Mouse (Mus musculus) kidney, adult 11 months (tissue): ENCODE data around the gene Plekha8.

Source experiments
- DNase-seq: peaks from one replicate; pipeline ENCODE4 v3.0.0; 2022

Plekha8 gene

DNA sequence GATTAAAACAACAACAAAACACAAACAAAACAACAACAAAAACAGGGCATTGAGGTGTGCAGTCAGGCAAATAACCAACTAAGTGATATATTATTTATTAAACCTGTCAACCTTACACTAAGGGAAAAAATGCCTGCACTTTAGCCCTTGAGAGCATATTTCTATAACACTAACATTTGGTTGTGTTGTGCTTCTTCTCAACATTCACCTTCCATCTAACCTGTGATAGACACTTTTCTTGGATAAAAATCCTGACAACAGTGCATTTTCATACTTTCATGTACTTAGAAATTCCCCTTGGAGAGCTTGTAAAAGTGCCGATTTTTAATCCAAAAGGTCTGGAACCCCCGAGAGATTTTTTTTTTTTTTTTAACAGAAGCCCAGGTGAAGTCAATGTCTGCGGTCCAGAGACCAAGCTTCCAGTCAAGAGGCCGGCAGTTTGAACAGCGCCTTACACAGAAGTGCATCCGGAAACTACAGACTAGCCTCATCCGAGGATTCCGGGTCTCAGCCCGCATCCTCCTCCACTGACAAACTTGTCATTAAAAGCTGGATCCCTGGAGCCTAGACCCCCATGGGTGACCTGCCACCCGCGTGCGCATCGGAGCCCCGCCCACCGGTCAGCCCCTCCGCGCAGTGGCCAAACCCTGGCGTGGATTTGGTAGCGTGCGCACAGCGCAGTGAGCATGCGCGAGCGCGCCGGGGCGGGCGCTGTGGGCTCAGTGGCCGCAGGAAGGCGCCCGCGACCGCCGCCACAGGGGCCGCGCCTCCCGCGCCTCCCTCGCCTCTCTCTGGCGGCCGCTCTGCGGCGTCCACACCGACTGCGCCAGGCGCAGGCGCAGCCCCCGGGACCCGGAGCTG, at the start of gene Plekha8:
Gene Plekha8 (plus strand): TSS at position 643 of the 861 bp plus-strand sequence.
- DNase-seq = peak; percentile 90

- no peak for DNase-seq
These were observed 46.4 kb upstream of the Plekha8 start for GRCm38 (mm10) chr6:54548314-54549019.

- DNase-seq = no peak
These were observed 45.6 kb upstream of the Plekha8 start for GRCm38 (mm10) chr6:54549311-54549710.

- no peak for DNase-seq
These were observed 44.0 kb upstream of the Plekha8 start for GRCm38 (mm10) chr6:54550801-54551323.

DNA sequence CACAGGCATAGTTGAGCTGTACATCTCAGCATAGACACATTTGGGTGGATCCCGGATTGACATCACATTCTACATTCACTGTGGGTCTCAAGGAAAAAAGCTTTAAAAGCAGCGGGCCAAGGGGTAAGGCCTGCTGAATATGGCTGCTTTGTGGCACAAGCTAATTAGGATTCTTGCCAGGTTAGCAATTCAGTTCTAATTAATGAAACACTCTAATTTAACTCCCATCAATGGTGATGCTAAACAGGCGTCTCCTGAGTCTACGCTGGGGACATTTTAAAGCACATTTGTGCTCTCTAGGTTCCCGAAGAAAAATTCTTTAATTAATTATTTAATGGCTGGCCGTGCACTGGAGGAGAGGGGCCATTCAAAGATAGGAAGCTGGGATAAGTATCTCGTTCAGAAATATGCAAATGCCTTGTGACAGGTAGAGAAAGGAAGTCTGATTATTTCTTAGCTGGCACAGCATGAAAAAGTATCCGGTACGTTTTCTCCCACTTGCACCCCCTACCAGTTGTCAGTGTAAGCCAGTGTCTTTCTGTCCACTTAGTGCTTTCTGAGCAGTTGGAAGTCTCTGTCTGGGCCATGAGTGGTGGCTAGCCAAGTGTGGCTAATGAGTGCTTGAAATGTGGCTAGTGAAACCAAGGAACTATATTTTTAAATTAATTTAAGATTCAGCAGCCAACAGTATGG, 42.0 kb upstream of the Plekha8 start:
- DNase-seq = no peak

- no peak for DNase-seq
These were observed 41.3 kb upstream of the Plekha8 start for GRCm38 (mm10) chr6:54553632-54554031.

- no peak for DNase-seq
These were observed 40.4 kb upstream of the Plekha8 start for GRCm38 (mm10) chr6:54554341-54555110.

DNA sequence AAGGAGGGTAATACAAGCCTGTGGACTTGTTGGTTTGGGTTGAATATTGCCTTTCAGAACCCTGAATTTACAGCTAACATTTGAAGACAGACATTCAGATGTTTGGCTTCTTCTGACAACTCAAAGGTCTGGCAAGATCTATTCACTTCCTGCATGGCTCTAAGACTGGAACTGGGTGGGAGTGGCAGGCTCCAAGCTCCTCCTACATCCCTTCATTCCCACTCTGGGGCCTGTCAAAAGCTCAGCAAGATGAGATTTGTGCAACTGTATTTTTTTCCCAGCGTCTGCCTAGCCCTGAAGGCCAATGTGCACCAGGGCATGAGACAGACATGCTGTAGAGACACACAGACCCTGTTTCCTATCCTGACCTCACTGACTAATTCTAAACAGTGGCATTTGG, 39.1 kb upstream of the Plekha8 start:
- DNase-seq = no peak

DNA sequence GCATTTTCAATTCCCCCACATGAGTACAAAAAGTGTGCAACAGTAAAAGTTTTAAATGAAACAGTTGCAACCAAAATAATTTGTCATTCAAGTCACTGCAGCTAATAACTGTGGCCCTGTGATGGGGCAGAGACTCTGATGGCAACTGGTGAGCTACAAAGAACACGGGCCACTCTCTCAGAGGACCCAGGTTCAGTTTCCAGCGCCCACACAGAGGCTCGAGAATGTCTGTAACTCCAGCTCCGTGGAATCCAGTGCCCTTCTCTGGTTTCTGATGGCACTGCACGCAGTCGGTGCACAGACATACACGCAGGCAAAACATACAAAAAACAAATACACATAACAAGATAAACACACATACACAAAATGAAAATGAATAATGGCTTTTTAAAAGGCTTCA, 37.2 kb upstream of the Plekha8 start:
- no peak for DNase-seq

DNA sequence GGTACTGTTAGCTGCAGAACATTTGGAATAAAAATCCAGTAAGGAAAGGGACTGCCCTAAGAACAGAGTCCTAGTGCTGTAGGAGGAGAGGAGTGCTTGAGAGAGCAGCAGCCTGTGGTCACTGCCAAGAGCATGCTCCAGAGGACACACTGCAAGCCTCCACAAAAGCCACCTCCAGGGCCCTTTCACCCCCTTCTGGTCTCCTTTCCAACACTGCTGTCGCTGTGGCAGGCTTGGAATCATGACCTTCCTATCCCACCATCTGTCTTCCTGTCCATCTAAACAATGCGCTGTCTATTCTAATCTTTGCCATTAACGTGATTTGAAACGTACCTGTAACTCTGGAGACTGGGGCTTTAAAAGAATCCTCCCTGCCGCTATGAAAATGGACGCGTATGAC, 36.4 kb upstream of the Plekha8 start:
- no peak for DNase-seq

DNA sequence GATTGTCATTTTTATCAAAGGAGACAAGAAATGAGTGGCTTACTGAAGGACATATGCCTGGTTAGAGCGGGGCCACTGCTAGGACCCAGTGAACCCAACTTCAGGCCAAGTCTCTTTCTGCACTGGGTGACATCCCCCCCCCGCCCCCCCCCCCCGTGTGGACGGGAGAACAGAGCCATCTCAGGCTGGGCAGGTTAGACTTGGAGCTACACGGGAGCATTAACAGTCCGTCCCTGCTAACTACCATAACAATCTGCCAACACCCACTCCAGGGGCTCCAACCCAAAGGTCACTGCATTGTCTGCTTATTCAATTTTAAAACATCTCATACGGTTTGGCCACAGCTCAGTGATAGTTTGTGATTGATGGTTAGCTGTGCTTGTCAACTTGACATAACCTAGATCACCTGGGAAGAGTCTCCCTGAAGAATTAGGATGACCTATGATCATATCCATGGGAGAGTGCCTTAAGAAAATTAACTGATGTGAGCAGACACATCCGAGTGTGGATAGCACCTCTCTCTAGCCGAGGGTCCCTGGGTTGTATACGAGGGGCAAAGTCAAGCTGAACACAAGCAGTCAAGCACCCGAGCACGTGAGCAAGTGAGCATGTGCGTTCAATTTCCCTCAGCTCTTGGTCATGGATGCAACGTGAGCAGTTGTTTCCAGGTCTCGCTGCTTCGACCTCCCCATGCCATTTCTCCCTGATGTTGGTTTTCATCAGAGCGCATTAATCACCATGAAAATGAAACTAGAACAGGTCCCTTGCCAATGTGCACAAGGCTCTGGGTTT, 32.7 kb upstream of the Plekha8 start:
- no peak for DNase-seq

DNA sequence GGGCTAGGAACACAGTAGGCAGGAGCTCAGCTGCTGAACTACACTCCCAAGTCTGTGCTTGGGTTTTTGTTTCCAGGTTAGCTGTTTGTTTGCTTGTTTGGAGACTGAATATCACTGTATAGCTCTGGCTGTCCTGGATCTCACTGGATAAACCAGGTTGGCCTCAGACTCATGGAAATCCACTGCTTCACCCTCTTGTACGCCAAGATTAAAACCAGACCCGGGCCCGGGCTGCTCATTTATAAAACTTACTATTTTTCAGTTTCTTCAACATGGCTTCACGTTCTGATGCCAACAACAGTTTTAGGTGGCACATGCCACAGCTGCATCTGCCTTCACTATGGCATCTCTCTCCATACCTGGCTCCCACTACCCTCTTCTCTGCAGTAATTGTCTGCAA, 31.4 kb upstream of the Plekha8 start:
- no peak for DNase-seq

GRCm38 (mm10) chr6:54564506-54564991, 30.4 kb upstream of the Plekha8 start:
- DNase-seq = no peak

DNA sequence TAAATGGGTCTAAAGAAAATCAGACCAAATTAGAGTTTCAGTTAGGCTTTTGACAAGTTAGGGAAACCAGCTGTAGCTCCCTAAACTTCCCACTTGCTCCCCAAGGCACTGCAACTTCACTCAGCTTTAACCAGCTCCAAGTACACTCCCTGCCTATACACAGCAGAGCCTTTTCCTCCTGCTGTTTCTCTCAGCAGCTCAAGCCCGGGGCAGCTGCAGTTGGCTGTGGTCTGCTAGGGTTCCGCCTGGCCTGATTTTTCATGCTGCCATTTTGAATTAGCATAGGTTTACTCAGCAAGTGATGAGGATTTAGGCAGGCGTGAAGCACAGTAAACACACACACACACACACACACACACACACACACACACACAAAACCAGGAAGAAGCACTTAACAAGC, 29.9 kb upstream of the Plekha8 start:
- DNase-seq = no peak

GRCm38 (mm10) chr6:54565665-54566545, 29.0 kb upstream of the Plekha8 start, which contains the start of gene Scrn1:
Gene Scrn1 (minus strand): TSS chr6:54566489.
- peak; percentile 21 for DNase-seq

DNA sequence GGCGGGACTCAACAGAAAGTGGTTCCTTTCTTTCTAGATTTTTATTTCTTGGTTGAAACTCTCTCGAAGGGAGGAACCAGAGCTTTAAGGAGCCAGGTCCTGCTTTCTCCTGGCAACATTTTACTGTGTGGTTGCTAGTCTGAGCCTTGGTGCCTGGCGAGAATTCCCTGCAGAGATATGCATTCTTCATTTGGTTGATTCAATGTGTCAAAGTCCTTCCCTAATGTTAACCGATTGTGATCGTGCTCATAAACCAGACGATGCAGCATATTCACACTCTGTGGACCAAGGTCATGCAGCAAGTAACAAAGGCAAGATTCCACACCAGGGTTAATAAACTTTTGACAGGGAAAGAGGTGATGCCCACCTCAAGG, 28.4 kb upstream of the Plekha8 start:
- DNase-seq = no peak

GRCm38 (mm10) chr6:54569776-54570175, 25.1 kb upstream of the Plekha8 start:
- no peak for DNase-seq

DNA sequence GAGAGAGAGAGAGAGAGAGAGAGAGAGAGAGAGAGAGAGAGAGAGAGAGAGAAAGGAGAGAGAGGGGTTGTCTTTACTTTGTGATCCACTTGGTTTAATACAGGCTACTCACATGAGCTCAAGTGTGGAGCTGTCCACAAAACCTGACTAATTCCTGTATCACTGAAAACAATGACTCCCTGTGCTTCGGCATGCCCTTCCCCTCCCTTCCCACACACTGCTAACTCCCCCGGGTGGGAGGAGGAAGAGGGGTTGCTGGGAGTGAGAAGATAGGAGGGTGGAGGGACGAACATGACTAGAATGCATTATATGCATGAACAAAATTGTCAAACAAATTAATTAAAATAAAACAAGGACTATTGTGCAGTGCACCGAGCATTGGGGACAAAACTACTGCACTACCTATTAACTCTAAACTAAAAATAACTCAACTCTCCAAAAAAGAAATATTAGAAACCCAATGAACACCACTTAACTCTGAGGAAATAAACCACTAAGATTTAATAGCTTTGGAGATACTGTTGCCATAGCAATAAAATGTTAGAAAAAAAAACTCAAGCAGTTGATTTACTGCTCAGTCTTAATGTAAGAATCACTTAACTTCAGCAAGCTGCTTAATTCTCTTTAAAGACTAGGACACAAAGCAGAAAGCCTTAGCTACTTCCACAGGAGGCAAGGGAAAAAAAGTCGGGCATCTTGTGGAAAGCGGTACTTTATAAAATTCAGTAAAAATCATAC, 21.5 kb upstream of the Plekha8 start:
- no peak for DNase-seq

- no peak for DNase-seq
These were observed 8.7 kb upstream of the Plekha8 start for GRCm38 (mm10) chr6:54586175-54586574.

- DNase-seq = no peak
These were observed 8.0 kb upstream of the Plekha8 start for GRCm38 (mm10) chr6:54586911-54587310.
